Mouse (Mus musculus) granulocyte monocyte progenitor cell, adult 5-6 weeks (primary cell): ENCODE results near the gene Glmp. TPM values are rescaled to one million over a fixed set of nuclear protein-coding genes. Genes with fewer than 3 reads are reported as not detected.
"Not testable (repeated sequence)": the region's sequence is repeated elsewhere in the genome, so short reads cannot be mapped to it uniquely, and the experiment has no call there.

Experiments
- ATAC-seq: replicated peaks from 2 replicates; pipeline ENCODE4 v1.8.0; 2016; ENCODE audit warnings: mild to moderate bottlenecking, moderate TSS enrichment, inconsistent platforms; ENCODE audit not compliant: poor library complexity, severe bottlenecking
- total RNA-seq, 2 experiments: library from RNA; stranded (forward) in 1 of 2; stranded (reverse) in 1 of 2; fragments of 200-712, 200-1000 nt in 1 of 2; fragments of >200 nt in 1 of 2; fragmentation: Nextera tagmentation in 1 of 2; gene quantifications; 2 replicates each; pipeline ENCODE4 v1.2.3; 2014 to 2017

The Glmp gene
- total RNA-seq, 2 experiments from 2014 or later, result 29.3 to 165 TPM

DNA sequence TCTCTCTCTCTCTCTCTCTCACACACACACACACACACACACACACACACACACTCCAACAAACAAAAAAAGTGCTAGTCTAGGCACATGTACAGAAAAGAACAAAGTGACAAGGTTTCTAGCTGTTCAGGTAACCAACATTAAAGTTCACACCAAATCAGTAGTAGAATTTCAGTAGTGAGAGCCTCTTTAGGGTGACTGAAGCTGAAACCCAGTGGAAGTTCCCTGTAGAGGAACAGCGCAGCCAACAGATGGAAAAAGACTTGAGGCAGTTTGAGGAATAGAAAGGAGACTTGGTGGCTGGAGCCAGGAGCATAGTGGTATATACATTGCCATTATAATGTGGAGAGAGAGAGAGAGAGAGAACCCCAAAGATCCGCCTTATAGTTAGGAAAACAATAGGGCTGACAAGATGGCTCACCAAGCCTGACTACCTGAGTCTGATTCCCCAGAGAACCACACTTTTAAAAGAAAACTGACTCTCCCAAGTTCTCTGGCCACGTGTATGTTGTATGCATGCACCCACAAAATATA, 10.1 kb downstream of the Glmp start:
- ATAC-seq, result 0 out of 2 replicates have a peak, but pooled peaks have one; percentile 10

- peak; percentile 20; the same call in 1 of the 2 replicates for ATAC-seq
Observed at GRCm38 (mm10) chr3:88335436-88336053, 10.7 kb downstream of the Glmp start.

DNA sequence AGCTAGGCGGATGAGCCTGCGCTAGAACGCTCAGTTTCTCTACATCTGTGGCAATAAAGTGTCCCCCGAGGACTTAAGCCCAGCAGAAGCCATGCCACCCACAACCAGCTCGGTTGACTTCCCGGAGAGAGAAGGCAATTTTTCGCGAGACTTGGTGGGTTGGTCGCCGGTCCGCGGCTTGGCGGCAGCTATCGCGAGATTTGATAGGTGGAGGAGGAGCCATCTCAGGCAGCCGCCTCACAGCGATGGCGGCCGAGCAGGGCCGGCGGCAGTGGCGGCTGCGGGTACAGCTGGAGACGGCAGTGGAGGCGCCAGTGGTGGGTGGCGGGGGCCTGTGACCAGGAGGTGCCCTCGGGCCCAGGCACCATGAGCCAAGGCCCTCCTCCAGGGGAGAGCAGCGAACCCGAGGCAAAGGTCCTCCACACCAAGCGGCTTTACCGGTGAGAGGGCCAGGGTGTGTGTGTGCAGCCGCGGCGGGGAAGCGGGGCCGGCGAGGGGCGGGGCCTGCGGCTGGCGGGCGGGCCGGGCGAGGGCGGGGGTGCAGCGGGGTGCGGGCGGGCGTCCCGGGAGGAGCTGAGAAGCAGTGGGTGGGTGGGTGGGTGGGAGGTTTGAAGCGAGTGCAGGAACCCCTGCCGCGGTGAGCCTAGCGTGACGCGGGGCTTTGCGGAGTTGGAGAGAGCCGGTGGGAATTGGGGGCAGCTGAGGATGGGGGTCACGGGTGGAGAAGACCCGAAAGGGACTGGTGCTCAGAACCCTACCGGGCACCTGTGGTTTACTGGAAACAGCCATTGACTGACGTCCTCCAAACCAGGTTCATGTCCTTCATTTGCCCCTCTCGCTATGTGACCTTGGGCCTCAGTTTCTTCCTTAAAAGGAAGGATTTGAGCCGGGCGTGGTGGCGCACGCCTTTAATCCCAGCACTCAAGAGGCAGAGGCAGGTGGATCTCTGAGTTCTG, 11.5 kb downstream of the Glmp start, which contains the start of the genes Tmem79 and Smg5:
Gene Tmem79 (minus strand): TSS at position 91 of the 956 bp plus-strand sequence.
Gene Smg5 (plus strand): TSS at position 203 of the 956 bp plus-strand sequence.
- peak; percentile 73 for ATAC-seq

DNA sequence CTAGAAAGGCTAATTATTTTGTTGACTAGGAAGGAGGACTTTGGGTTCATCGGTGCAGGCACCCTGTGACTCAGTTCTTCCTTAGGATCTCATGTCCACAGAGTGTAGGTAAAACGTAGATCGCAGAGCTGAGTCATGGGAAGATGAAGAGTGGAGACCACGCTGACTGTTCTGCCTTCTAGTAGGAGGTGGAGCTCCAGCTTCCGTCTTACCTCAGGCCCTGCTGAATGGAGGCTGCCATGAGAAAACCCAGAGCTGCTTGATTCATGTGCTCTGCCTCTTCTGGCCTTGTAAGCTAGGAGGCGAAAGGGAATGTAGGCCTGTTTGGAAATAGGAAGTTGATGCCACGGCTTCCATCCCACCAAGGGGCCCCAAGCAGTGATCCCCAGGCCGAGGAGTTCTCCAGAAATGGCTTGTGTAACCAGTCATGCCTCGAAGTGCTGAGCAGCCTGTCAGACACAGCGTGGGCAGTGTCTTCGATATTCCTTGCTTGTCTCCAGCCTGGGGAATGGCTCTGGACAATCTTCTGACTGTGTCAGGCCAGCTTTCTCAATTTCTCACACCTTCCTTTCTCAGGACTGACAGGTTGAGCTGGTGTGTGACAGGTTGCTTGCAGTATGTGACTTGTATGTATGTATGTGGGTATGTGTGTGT, 12.7 kb downstream of the Glmp start:
- peak; percentile 58 for ATAC-seq

DNA sequence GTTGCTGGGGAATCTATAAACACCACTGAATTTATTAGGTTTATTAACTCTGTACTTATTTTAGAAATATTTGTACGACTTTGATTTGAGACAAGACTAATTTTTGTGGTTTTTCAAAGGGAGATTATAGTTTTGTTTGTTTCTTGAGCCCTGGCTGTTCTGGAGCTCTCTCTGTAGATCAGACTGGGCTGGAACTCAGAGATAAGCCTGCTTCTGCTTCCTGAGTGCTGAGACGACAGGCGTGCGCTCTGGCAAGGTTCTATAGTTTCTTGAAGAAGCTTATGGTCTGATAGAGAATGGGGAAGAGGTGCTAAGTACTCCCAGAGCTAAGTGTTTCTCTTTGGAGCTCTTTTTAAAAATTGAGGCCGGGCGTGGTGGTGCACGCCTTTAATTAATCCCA, 13.5 kb downstream of the Glmp start:
- ATAC-seq, result no peak

DNA sequence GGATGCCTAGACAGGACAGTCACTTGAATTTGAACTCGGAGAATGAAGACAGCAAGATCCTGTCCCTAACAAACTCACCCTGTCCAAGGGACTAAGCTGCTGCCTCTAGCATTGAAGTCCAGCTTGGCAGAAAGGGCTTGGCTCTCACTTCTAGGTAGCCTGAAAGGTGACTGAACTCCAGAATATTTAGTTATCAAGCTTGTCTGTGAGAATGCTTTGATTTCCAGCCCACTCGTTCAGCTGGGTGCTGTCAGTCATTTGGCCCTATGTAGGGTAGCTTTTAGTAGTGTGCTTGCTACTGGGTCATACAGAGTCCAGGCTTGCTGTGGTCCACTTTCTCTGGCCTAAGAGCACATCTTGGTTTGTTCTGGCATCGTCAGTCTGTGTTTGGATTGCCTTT, 14.2 kb downstream of the Glmp start:
- no peak for ATAC-seq

DNA sequence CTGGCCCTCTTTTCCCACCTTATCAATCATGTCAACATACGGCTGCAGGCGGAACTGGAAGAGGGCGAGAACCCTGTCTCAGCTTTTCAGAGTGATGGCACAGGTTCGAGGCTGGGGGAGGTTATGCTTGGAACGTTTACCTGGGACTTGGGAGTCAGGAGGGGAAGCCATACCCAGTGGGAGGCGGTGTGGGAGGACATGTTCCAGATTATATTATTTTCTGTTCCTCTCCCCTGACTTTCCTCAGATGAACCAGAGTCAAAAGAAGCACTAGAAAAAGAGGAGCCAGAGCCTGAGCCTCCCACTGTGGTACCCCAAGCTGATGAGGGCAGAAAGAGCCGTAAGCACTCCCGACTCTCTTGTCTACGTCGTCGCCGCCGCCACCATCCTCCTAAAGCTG, 25.9 kb downstream of the Glmp start:
- no peak for ATAC-seq

DNA sequence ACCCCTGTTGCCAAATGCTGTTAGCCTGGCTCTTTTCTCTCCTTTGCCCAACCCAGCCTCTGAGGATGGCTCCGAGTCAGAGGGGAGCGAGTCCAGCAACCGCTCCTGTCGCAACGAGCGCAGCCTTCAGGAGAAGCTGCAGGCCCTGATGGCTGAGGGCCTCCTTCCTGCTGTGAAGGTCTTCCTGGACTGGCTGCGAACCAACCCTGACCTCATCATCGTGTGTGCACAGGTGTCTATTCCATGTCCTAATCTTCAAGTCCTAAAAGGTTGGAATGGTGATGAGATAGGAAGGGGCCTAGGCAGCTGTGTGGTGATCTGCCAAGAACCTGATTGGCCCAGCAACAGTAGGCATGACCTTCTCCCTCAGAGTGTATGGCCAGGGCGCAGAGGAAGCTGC, 28.1 kb downstream of the Glmp start:
- no peak for ATAC-seq

GRCm38 (mm10) chr3:88354396-88355165, 29.8 kb downstream of the Glmp start:
- ATAC-seq, result no peak

- no peak for ATAC-seq
Observed at GRCm38 (mm10) chr3:88359584-88359983, 34.8 kb downstream of the Glmp start.

DNA sequence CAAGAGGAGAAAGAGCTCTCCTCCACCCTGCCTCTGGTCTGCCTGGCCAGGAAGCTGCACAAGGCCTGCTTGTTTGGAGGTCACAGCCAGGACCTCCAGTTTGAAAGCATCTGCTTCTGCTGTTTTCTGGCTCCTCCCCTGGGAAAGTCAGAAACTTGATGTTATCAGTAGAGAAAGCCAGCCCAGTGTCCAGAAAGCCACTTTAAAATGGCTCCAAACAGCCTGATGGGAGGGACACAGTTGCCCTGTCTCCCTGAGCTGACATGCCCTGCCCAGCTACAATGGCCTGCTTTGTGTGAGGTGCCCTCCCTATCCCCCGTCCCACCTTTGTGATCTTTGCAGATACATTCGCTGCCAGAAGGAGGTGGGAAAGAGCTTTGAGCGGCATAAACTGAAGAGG, 35.2 kb downstream of the Glmp start:
- no peak for ATAC-seq

GRCm38 (mm10) chr3:88361096-88361495, 36.3 kb downstream of the Glmp start:
- ATAC-seq, result no peak

- no peak for ATAC-seq
Observed at GRCm38 (mm10) chr3:88361612-88362313, 36.9 kb downstream of the Glmp start.

DNA sequence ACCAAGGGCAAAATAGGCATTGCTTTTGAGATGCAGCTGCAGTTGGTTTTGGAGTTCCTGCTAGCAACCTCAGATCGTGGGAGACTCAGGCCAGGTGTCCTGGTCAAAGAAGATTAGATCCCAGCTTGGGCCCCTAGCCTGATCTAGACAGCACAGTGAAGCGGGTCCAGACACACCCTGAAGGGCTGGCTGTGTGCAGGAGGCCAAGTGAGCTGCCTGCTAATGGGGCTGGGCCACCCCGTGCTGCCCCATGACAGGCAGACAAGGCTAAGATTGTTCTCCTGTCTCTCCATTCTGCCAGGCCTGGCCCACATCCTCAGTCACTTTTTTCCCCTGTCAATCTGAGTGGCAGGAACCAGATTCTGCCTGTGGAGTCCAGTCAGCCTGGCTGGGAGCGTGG, 38.9 kb downstream of the Glmp start:
- ATAC-seq, result no peak

GRCm38 (mm10) chr3:88364337-88364736, 39.5 kb downstream of the Glmp start, which contains the start of gene Paqr6:
TSS of gene Paqr6 (plus strand) at chr3:88364584.
- ATAC-seq, result no peak

DNA sequence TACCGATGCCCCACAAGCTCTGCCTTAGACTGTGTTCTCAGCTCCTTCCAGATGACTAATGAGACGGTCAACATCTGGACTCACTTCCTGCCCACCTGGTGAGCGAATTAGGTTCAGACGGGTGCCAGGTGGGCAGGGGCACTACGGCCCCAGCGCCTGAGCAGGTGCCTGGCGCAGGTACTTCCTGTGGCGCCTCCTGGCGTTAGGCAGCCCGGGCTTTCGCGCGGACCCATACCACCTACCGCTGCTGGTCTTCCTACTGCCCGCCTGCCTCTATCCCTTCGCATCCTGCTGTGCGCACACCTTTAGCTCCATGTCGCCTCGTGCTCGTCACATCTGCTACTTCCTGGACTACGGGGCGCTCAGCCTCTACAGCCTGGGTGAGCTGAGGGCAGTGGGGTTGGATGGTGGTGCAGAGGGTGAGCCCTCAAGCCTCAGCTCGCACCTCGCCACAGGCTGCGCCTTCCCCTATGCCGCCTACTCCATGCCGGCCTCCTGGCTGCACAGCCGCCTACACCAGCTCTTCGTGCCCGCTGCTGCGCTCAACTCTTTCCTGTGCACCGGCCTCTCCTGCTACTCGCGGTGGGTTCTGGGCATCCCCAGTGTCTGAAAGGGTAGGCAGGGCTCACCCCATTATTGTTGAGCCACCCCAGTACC, 41.0 kb downstream of the Glmp start:
- no peak for ATAC-seq

GRCm38 (mm10) chr3:88366830-88367428, 42.1 kb downstream of the Glmp start:
- peak; percentile 81 for ATAC-seq

DNA sequence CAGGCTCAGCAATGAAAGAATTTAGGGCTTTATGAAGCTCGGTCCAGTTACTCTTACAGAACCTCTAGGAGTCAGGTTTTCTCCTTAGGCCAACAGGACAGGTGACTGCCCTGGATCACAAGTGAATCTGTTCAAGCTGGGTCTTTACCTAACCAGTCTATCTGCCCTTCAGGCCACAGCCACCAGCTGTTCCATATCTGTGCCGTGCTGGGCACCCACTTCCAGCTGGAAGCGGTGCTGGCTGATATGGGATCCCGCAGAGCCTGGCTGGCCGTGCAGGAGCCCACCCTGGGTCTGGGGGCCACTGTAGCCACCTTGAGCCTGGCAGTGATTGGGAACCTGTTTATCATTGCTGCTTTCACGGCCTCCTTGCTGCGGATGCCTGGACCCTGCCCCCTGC, 42.7 kb downstream of the Glmp start:
- ATAC-seq, result not testable (repeated sequence)
